Mouse (Mus musculus) T-helper 17 cell (primary cell): ENCODE measurements at regions not wholly inside any gene's neighbourhood (a gene's known extent, or its start where the extent isn't known, plus 50 kb on each side); places are given as distances from the start of the nearest gene placed in this dataset.
"Not testable (repeated sequence)": the region's sequence is repeated elsewhere in the genome, so short reads cannot be mapped to it uniquely, and the experiment has no call there.

ENCODE experiments used
- in situ Hi-C, 2 experiments: fragments of 300-600 bp; cut with MboI, MseI; formaldehyde crosslinking; loops; 1 replicate in 1 of 2; 2 replicates in 1 of 2; pipeline ENCODE4 v1.15.1; 2025; ENCODE audit warnings: high pct_unique_total_duplicates in 2 of 2

DNA sequence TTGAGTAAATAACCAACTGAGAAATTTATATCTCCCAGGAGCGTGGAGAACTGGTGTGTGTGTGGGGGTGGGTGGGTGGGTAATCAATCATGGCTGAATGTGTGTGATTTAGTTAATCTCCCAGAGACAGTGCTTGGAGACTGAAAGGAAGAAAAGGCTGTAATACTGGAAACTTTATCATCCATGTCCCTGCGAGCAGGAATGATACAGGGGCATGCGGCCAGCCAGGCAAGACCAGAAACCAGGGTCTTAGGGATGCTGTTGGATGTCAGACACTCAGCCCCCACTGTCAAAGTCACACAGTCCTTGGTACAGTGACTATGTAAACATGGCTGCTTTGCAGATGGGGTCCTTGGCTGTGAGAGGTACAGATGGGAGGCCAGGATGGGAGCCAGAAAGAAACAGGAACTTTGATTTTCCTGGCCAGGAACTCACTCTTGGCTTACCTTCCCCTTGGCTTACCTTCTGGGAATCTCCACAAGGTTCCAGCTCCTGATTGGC lies 244.3 kb upstream of the Dpp6 start:
- in situ Hi-C loops, result no loop called here

- in situ Hi-C loops, result no loop called here
Observed at GRCm38 (mm10) chr5:26573446-26573845, 243.6 kb upstream of the Dpp6 start.

DNA sequence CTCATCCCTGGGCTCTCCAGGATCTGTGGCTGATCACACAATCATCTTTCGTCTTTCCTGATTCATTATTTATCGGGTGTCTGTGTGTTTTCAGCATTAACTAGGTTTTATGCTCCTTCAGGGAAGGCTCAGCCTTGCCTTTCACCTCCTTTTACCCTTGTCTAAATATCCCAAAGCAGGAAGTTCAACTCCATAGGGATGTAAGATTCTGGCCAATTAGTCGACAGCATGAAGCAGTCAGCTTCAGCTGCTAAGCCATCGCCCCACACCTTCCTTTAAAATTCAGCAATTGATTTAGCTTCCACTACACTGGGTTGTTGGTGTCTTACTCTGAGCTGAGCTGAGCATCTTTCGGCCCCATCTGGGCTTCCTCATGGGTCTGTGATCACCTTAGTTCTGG lies 230.9 kb upstream of the Dpp6 start:
- in situ Hi-C loops, result no loop called here

GRCm38 (mm10) chr5:26590886-26591285 lies 226.1 kb upstream of the Dpp6 start:
- in situ Hi-C loops, result no loop called here

GRCm38 (mm10) chr5:26592341-26592740 lies 224.7 kb upstream of the Dpp6 start:
- in situ Hi-C loops, result no loop called here

DNA sequence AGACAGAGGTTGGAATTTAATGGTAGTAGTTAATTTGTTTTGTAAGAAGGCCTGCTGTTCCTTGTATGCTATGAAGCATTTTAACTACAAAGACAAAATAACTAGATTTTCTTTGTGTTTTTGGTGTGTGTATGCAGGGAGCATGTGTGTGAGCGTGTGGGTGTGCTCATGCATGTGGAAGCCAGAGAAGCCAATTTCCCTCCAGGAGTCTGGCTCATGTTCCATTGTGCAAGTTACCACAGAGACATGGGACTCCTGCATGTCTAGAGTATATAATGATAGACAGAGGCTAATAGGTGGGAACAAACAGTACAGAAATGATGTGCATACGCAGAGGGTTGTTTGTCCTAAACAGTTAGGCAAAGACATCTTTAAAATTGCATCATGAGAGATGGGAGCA lies 219.0 kb upstream of the Dpp6 start:
- in situ Hi-C loops, result no loop called here

GRCm38 (mm10) chr5:26619272-26619671 lies 197.7 kb upstream of the Dpp6 start:
- in situ Hi-C loops, result no loop called here

DNA sequence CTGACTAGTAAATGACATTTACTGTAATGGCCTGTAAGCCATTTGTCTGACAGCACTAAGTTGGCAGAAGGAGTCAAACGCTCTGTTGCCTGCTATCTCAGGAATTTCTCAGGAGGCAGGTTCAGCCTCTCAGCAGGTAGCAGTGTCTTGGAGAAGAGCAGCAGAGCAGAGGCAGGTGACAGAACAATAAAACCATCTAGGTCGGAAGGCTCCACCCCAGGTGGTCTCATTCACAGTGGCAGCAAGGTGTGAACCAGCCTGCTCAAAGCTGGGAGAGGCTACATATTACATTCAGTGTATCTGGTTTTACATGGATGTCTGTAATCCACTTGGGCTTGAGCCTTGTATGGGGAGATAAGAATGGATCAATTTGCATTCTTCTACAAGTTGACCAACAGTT lies 194.9 kb upstream of the Dpp6 start:
- in situ Hi-C loops, result no loop called here

GRCm38 (mm10) chr5:26671478-26671877 lies 145.5 kb upstream of the Dpp6 start:
- in situ Hi-C loops, result no loop called here

DNA sequence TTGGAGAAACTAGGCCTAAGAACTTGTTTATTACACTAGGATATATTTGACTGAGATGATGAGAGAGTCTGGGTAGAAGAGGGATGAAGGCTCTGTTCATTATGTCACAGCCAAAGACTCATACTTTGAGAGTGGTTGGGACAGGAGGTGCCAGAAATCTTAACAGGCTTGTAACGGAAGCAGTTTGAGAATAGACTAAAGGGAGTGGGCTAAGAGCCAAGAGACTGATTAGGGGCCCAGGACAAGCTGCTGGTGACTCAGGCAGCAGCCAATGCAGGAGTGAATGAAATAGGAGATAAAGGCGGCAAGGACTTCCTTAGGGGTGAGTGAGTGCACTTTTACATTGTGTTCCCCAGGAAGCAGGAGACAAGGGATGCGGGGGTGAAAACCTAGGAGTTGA lies 127.2 kb upstream of the Dpp6 start:
- in situ Hi-C loops, result no loop called here

- in situ Hi-C loops, result no loop called here
Observed at GRCm38 (mm10) chr5:26691121-26691520, 125.9 kb upstream of the Dpp6 start.

GRCm38 (mm10) chr5:26692013-26692412 lies 125.0 kb upstream of the Dpp6 start:
- in situ Hi-C loops, result no loop called here

DNA sequence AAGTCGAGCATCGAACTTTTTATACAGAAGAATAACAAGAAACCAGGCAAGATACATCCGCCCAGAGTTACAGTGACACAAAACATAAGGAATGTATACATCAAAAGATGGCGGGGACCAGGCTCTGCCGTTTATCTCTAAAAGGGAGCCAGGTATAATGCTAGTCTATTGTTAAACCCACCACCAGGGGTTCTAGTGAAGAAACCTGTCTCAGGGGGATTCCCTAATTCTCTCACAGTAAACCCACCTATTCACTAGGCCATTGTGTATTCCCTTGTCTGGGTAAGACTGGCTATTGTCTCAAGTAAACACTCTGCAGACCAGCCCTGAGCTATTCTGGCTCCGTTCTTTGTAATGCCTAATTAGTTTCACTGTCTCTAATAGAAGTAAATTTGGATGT lies 113.4 kb upstream of the Dpp6 start:
- in situ Hi-C loops, result not testable (repeated sequence)

- in situ Hi-C loops, result no loop called here
Observed at GRCm38 (mm10) chr5:26707661-26708060, 109.3 kb upstream of the Dpp6 start.

GRCm38 (mm10) chr5:26724491-26724890 lies 92.5 kb upstream of the Dpp6 start:
- in situ Hi-C loops, result no loop called here

DNA sequence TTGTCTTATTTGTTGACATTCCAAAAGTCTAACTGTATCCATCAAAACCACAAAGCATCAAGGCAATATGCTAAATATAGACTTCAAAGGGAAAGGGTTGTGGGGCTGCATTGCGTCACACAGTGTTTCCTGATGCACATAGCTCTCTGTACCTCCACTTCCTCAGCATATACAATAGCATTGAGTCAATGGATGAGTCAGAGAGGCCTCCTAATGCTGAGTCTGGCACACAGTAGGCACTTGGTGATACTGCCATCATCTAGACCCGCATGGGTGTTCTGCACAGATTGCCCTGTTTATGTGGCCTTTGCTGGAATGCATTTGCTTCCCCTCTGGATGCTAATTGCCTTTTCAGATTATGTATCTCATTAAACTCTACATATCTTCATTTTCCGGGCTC lies 91.0 kb upstream of the Dpp6 start:
- in situ Hi-C loops, result no loop called here

DNA sequence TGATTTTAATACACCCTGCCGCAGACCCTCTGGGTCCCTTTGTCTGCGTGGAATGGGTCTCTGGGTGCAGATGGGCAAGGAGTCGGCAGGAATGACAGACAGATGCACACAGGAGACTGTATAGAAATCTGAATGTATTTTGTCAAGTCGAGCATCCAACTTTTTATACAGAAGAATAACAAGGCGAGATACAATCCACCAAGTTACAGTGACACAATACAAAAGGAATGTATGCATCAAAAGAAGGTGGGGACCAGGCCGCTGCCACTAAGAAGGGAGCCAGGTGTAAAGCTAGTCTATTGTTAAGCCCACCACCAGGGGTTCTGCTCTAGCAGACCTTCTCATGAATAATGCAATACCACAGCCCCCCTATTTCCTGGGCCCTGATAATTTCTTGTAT lies 65.8 kb upstream of the Dpp6 start:
- in situ Hi-C loops, result loop anchor here in 1 of 2 experiments (10.0 kb wide), 1 partner anchor 1064 kb away; no protein-coding TSS in a partner anchor

- in situ Hi-C loops, result loop anchor here in 1 of 2 experiments (10.0 kb wide), 1 partner anchor 1063 kb away; no protein-coding TSS in a partner anchor
Observed at GRCm38 (mm10) chr5:26751601-26752305, 65.2 kb upstream of the Dpp6 start.

DNA sequence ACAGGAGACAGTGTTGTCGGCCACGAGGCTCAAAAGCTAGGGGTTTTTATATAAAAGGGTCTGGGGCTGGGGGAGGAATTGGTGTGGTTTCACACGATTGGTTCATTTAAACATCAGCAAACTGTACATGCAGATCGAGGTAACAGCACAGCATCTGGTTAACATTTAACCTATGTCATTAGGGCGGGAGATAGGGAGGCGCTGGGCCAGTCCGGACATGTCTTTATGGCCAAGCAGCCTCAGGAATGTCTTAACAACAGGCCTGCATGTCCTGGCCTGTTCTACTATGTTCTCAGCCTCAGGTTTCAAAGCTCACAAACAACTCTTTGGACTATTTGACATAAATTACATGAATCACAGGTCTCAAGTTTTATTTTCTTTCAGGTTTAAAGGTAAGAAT lies 62.9 kb upstream of the Dpp6 start:
- in situ Hi-C loops, result loop anchor here in 1 of 2 experiments (10.0 kb wide), 1 partner anchor 1061 kb away; no protein-coding TSS in a partner anchor
